Mouse (Mus musculus) midbrain, embryonic 14.5 days (tissue): Measurements from ENCODE around the gene Fam171a1. TPM values are rescaled to one million over a fixed set of nuclear protein-coding genes. Genes with fewer than 3 reads are reported as not detected.
"Not testable (repeated sequence)": the region's sequence is repeated elsewhere in the genome, so short reads cannot be mapped to it uniquely, and the experiment has no call there.

ENCODE experiments used
- ATAC-seq: fragments of 200-750 bp; cut with Nextera tagmentation; 2 replicates; pipeline ENCODE4 v1.8.0; 2017; ENCODE audit warnings: moderate number of reproducible peaks, moderate library complexity; ENCODE audit not compliant: low FRiP score, low TSS enrichment
- DNase-seq: peaks from one replicate; pipeline ENCODE4 v3.0.0-alpha.2; 2015
- H3K27ac ChIP-seq: fragments of 300-500 bp; sonication (generic); replicated peaks from 2 replicates; pipeline ENCODE4 v1.5.1; 2014; ENCODE audit warnings: mild to moderate bottlenecking, low read depth, low read length, moderate library complexity
- H3K27me3 ChIP-seq: fragments of 300-500 bp; sonication (generic); 2 replicates; pipeline ENCODE4 v1.6.1; 2014; ENCODE audit warnings: low read length, control low read depth, mixed read lengths; ENCODE audit not compliant: control insufficient read depth, insufficient read depth
- H3K36me3 ChIP-seq: fragments of 300-500 bp; sonication (generic); 2 replicates; pipeline ENCODE4 v1.6.1; 2014; ENCODE audit warnings: low read length, control low read depth; ENCODE audit not compliant: control insufficient read depth, insufficient read depth
- H3K4me1 ChIP-seq: fragments of 300-500 bp; sonication (generic); 2 replicates; pipeline ENCODE4 v1.6.1; 2014; ENCODE audit warnings: mild to moderate bottlenecking, antibody characterized with exemption, low read length, control low read depth; ENCODE audit not compliant: control insufficient read depth, insufficient read depth
- H3K4me2 ChIP-seq: fragments of 300-500 bp; sonication (generic); 2 replicates; pipeline ENCODE4 v1.6.1; 2014; ENCODE audit warnings: mild to moderate bottlenecking, low read length, moderate library complexity
- H3K4me3 ChIP-seq: fragments of 300-500 bp; sonication (generic); replicated peaks from 2 replicates; pipeline ENCODE4 v1.5.1; 2014; ENCODE audit warnings: low read depth, low read length
- H3K9ac ChIP-seq: fragments of 300-500 bp; sonication (generic); replicated peaks from 2 replicates; pipeline ENCODE4 v1.6.1; 2014; ENCODE audit warnings: mild to moderate bottlenecking, low read length, moderate library complexity
- H3K9me3 ChIP-seq: fragments of 300-500 bp; sonication (generic); 2 replicates; pipeline ENCODE4 v1.6.1; 2016; ENCODE audit warnings: low read length, control low read depth, mixed read lengths; ENCODE audit not compliant: control insufficient read depth
- WGBS: fragments of 180-500 bp; shearing (Covaris S2); extraction: QIAGEN DNeasy Blood & Tissue Kit; methylation state at CpG from one replicate; pipeline ENCODE4 v1.1.7; 2014; 5-methylcytosine and 5-hydroxymethylcytosine counted together
- polyA plus RNA-seq: library from polyadenylated mRNA; unstranded; fragments of >200 nt; fragmentation: Nextera tagmentation; extraction: Ambion mirVana; gene quantifications from 2 replicates; pipeline ENCODE4 v1.2.1, GENCODE M21; 2014

The Fam171a1 gene
- 30.3 and 50.9 TPM in 2 replicates for polyA plus RNA-seq

DNA sequence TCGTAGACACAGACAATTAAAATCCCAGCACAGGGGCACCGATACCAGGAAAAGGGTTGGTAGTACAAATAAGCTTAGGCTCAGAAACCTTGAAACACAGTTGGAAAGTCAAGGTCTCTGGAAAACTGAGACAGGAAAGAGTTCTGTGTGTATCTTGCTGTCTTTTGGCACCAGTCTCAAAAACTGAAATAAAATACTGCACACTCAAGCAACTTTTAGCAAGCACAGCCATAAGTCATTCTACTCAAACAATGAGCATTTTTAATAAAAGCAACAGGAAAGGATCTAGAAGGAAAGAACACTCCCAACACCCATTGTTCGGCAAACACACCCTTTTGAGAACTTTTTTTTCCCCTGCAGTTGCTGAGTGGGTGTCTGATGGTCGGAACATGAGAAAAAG, at the start of gene Fam171a1:
TSS of gene Fam171a1 (plus strand) at position 359 of the 400 bp plus-strand sequence.
- Histone ChIP-seq H3K4me1 (no peaks in the 10 kb centered on the region), H3K4me3 (no peak within 1 kb of the TSS), H3K9me3 (no peaks in the 10 kb centered on the region), H3K4me2 (no peak within 1 kb of the TSS), H3K27ac (no peak within 1 kb of the TSS), H3K9ac (no peak within 1 kb of the TSS), H3K36me3 (no peaks in the 10 kb centered on the region), H3K27me3 (no peaks in the 10 kb centered on the region)
- ATAC-seq = no peak
- DNase-seq = no peak
- WGBS = 87% methylated on average over 4 of the region's 4 CpGs

GRCm38 (mm10) chr2:3069140-3069539, 44.9 kb upstream of the Fam171a1 start:
- no peak overlapping the region for H3K4me3 ChIP-seq
- H3K27me3 ChIP-seq = no peaks in the 10 kb centered on the region
- H3K4me1 ChIP-seq = no peaks in the 10 kb centered on the region
- H3K9ac ChIP-seq = no peak overlapping the region
- no peak for DNase-seq
- H3K36me3 ChIP-seq = no peaks in the 10 kb centered on the region
- peaks cover 19% of the 10 kb centered on the region for H3K9me3 ChIP-seq
- no peak overlapping the region for H3K27ac ChIP-seq
- no peak for ATAC-seq
- no peak overlapping the region for H3K4me2 ChIP-seq
- WGBS = 93% methylated on average over 1 of the region's 1 CpGs

- H3K27ac ChIP-seq, H3K27me3 ChIP-seq, H3K36me3 ChIP-seq, H3K4me2 ChIP-seq, ATAC-seq, H3K4me3 ChIP-seq, DNase-seq, H3K9ac ChIP-seq, H3K4me1 ChIP-seq, H3K9me3 ChIP-seq: not testable (repeated sequence)
- WGBS = 82% methylated on average over 3 of the region's 3 CpGs
Measured at GRCm38 (mm10) chr2:3088361-3088760, 25.7 kb upstream of the Fam171a1 start.

- 27% methylated on average over 1 of the region's 1 CpGs for WGBS
- H3K4me1 ChIP-seq = no peaks in the 10 kb centered on the region
- no peaks in the 10 kb centered on the region for H3K27me3 ChIP-seq
- H3K27ac ChIP-seq = no peak overlapping the region
- no peak overlapping the region for H3K9ac ChIP-seq
- ATAC-seq = no peak
- no peak overlapping the region for H3K4me3 ChIP-seq
- no peaks in the 10 kb centered on the region for H3K9me3 ChIP-seq
- no peak overlapping the region for H3K4me2 ChIP-seq
- H3K36me3 ChIP-seq = no peaks in the 10 kb centered on the region
- DNase-seq = peak; percentile 29
Measured at GRCm38 (mm10) chr2:3089274-3089673, 24.8 kb upstream of the Fam171a1 start.

- no peaks in the 10 kb centered on the region for H3K27me3 ChIP-seq
- H3K9ac ChIP-seq = no peak overlapping the region
- no peaks in the 10 kb centered on the region for H3K36me3 ChIP-seq
- ATAC-seq (no peak), DNase-seq (no peak)
- whole genome bisulfite sequencing = 56% methylated on average over 1 of the region's 1 CpGs
- no peak overlapping the region for H3K27ac ChIP-seq
- no peaks in the 10 kb centered on the region for H3K4me1 ChIP-seq
- H3K9me3 ChIP-seq = no peaks in the 10 kb centered on the region
- no peak overlapping the region for H3K4me2 ChIP-seq
- H3K4me3 ChIP-seq = no peak overlapping the region
Measured at GRCm38 (mm10) chr2:3096101-3096500, 17.9 kb upstream of the Fam171a1 start.

DNA sequence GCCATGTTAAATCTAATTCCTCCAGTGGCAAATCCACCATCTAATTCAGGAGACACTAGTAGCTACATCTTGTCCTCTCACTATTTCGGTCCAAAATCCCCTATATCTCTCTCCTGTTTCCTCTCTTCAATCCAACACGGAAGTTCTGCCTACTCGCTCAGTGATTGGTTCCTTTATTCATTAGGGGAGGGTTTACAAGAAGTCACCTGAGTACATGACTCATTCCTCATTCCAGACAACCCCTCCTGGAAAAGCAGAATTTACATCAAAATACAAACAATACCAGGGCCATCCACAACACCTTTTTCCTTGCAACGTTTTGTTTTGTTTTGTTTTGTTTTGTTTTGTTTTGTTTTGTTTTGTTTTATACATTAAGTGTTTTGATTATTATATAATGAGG, 14.1 kb upstream of the Fam171a1 start:
- 81% methylated on average over 4 of the region's 4 CpGs for whole genome bisulfite sequencing
- no peak for ATAC-seq
- H3K4me2 ChIP-seq = no peak overlapping the region
- no peaks in the 10 kb centered on the region for H3K4me1 ChIP-seq
- H3K36me3 ChIP-seq = no peaks in the 10 kb centered on the region
- no peak overlapping the region for H3K4me3 ChIP-seq
- no peak overlapping the region for H3K9ac ChIP-seq
- no peaks in the 10 kb centered on the region for H3K9me3 ChIP-seq
- H3K27me3 ChIP-seq = no peaks in the 10 kb centered on the region
- no peak for DNase-seq
- no peak overlapping the region for H3K27ac ChIP-seq

GRCm38 (mm10) chr2:3101292-3101957, 12.6 kb upstream of the Fam171a1 start:
- no peaks in the 10 kb centered on the region for H3K36me3 ChIP-seq
- no peaks in the 10 kb centered on the region for H3K9me3 ChIP-seq
- ATAC-seq (no peak), DNase-seq (no peak)
- no peak overlapping the region for H3K9ac ChIP-seq
- H3K4me2 ChIP-seq = no peak overlapping the region
- WGBS = 71% methylated on average over 2 of the region's 2 CpGs
- H3K27me3 ChIP-seq = no peaks in the 10 kb centered on the region
- no peaks in the 10 kb centered on the region for H3K4me1 ChIP-seq
- H3K27ac ChIP-seq = no peak overlapping the region
- no peak overlapping the region for H3K4me3 ChIP-seq

GRCm38 (mm10) chr2:3102360-3102759, 11.7 kb upstream of the Fam171a1 start:
- no peaks in the 10 kb centered on the region for H3K27me3 ChIP-seq
- no peak overlapping the region for H3K4me3 ChIP-seq
- H3K4me1 ChIP-seq = no peaks in the 10 kb centered on the region
- no peak overlapping the region for H3K27ac ChIP-seq
- no peaks in the 10 kb centered on the region for H3K36me3 ChIP-seq
- no peak overlapping the region for H3K9ac ChIP-seq
- H3K9me3 ChIP-seq = no peaks in the 10 kb centered on the region
- ATAC-seq = no peak
- WGBS = 91% methylated on average over 3 of the region's 3 CpGs
- no peak for DNase-seq
- no peak overlapping the region for H3K4me2 ChIP-seq

DNA sequence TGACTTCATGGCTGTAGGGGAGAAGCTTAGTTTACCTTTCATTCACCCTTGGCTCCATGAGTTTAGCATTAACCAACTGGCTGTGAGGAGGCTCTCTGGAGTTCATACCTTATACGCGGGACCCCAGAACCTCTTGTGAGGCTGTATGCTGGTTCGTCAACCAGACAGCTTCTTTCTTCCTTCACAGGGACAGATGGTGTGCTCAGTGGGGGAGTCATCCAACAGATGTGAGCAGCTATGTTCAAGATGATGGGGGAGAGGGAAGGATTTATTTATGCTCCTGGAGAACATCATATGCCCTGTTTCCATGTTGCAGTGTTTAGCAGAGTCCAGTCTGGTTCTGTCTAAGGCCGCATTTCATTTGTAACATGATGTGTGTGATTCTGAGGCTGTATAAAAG, 6.6 kb upstream of the Fam171a1 start:
- no peaks in the 10 kb centered on the region for H3K9me3 ChIP-seq
- no peaks in the 10 kb centered on the region for H3K4me1 ChIP-seq
- H3K4me2 ChIP-seq = no peak overlapping the region
- H3K27me3 ChIP-seq = no peaks in the 10 kb centered on the region
- no peak for DNase-seq
- ATAC-seq = no peak
- no peak overlapping the region for H3K27ac ChIP-seq
- H3K4me3 ChIP-seq = no peak overlapping the region
- H3K36me3 ChIP-seq = no peaks in the 10 kb centered on the region
- no peak overlapping the region for H3K9ac ChIP-seq
- WGBS = 87% methylated on average over 4 of the region's 4 CpGs
